Mouse (Mus musculus): ENCODE results near the gene Golga2. TPM values are rescaled to one million over a fixed set of nuclear protein-coding genes. Genes with fewer than 3 reads are reported as not detected.

Gene Golga2
- polyA plus RNA-seq, 1 experiment from 2014 or later = 24.6 TPM

DNA sequence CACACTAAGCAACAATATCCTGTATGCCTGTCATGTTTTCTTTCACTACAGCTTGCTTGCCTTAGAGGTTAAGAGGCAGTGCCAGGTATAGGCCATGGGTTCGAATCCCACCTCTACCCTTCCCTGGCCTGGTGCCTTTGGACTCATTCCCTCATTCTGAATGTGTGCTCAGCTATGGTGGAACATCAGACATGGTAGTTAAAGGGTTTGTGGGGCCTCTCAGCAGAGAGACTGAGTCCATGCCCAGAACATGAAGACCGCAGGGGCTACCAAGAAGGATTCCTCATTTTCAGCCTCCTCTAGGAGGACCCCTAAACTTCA, 56.1 kb downstream of the Golga2 start:
- Histone ChIP-seq H3K27ac (ENCODE audit: low read length) (no peak overlapping the region; the same call in 1 of the 2 replicates), H3K36me3 (ENCODE audit: control insufficient read depth, insufficient read depth, low read length) (no peaks in the 10 kb centered on the region), H3K27me3 (ENCODE audit: control insufficient read depth, insufficient read depth, low read length) (no peaks in the 10 kb centered on the region), H3K4me1 (ENCODE audit: control insufficient read depth, insufficient read depth, low read length) (peaks cover 7% of the 10 kb centered on the region; the same call in 1 of the 2 replicates), H3K4me2 (ENCODE audit: low read depth, low read length) (no peak overlapping the region), H3K4me3 (replicated peaks; ENCODE audit: low read length) (no peak overlapping the region), H3K9ac (ENCODE audit: low read length) (no peak overlapping the region), H3K9me3 (replicated peaks; ENCODE audit: control insufficient read depth, low read length) (no peaks in the 10 kb centered on the region)
- 94% methylated on average over 2 of the region's 2 CpGs for WGBS
- no peak for ATAC-seq (ENCODE audit: insufficient read depth, low FRiP score)

DNA sequence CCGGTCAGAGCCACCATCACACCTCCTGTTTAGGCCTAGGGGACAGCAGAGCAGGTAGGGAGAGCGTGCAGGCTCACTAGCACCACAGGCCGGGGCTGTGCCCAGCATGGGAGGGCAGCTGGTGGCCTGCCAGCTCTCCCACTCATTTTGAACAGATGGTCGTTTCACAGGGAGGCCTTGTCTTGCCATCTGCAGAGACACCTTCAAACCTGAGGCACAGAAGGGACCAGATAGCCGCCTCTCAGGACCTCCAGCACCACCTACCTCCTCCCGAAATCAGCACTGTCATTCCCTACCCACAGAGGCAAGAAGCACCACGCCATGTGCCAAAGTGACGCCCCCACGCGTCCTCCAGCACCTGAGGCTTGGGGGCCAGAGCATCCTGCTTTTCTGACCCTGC, 56.9 kb downstream of the Golga2 start:
- no peak overlapping the region for H3K27ac ChIP-seq (ENCODE audit: low read length)
- H3K9ac ChIP-seq (ENCODE audit: low read length) = no peak overlapping the region
- H3K9me3 ChIP-seq (replicated peaks; ENCODE audit: control insufficient read depth, low read length) = no peaks in the 10 kb centered on the region
- no peaks in the 10 kb centered on the region for H3K36me3 ChIP-seq (ENCODE audit: control insufficient read depth, insufficient read depth, low read length)
- H3K4me1 ChIP-seq (ENCODE audit: control insufficient read depth, insufficient read depth, low read length) = peaks cover 7% of the 10 kb centered on the region; the same call in 1 of the 2 replicates
- no peak overlapping the region for H3K4me2 ChIP-seq (ENCODE audit: low read depth, low read length)
- WGBS = 74% methylated on average over 10 of the region's 10 CpGs
- no peak for ATAC-seq (ENCODE audit: insufficient read depth, low FRiP score)
- no peak overlapping the region for H3K4me3 ChIP-seq (replicated peaks; ENCODE audit: low read length)
- no peaks in the 10 kb centered on the region for H3K27me3 ChIP-seq (ENCODE audit: control insufficient read depth, insufficient read depth, low read length)

DNA sequence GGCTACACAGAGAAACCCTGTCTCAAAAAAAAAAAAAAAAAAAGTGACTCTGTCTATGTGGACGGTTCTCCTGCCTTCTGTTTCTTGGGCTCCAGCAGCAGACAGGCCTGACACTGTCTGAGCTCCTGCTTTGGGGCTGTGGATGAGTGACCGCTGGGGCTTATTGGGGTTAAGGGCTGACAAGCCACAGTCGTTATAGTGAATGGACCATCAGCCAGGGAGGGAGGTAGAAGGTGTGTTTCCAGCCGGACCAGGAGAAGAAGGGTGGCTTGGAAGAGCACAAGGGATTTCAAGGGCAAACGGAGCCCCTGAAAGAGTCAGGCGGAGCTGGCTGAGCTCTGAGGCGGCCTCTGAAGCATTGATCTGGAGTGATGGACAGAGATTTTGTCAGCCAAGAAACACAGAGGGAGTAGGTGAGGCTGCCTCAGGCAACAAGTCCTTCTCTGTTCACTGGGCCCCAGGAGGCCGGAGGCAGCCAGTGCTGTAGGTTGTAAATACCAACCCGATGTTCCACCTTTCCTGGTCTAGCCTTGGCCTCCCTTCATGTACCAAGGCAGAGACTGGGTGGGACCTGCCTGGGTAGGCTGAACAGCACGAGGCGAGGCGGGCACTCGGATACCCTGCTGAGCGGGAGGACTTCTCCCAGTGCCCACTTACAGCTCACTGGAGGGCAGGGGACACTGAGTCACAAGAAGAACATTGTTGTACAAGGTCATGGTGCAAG, 57.6 kb downstream of the Golga2 start:
- Histone ChIP-seq H3K27me3 (ENCODE audit: control insufficient read depth, insufficient read depth, low read length) (no peaks in the 10 kb centered on the region), H3K9me3 (replicated peaks; ENCODE audit: control insufficient read depth, low read length) (no peaks in the 10 kb centered on the region), H3K4me3 (replicated peaks; ENCODE audit: low read length) (no peak overlapping the region), H3K27ac (ENCODE audit: low read length) (no peak overlapping the region), H3K9ac (ENCODE audit: low read length) (no peak overlapping the region), H3K4me2 (ENCODE audit: low read depth, low read length) (no peak overlapping the region), H3K36me3 (ENCODE audit: control insufficient read depth, insufficient read depth, low read length) (no peaks in the 10 kb centered on the region), H3K4me1 (ENCODE audit: control insufficient read depth, insufficient read depth, low read length) (peaks cover 7% of the 10 kb centered on the region; the same call in 1 of the 2 replicates)
- WGBS = 70% methylated on average over 14 of the region's 14 CpGs
- ATAC-seq (ENCODE audit: insufficient read depth, low FRiP score) = no peak

DNA sequence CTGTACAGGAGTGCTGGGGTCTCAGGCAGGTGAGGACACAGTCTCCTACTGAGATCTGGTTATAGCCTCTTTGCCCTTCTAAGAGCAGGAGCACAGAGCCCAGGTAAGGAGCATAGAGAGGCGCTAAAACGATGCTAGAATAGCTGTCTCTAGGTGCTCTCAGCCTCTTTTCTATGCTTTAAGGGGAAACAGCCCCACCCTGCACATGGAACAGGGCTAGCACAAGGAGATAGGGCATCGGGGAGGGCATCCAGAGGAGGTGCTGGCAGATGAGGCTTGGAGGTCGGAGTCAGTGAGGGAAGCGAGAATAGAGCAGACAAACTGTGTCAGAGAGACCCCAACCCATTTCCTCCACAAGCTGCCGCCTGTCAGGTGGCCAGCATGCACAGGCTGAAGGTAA, 59.8 kb downstream of the Golga2 start:
- ATAC-seq (ENCODE audit: insufficient read depth, low FRiP score) = no peak
- Histone ChIP-seq H3K36me3 (ENCODE audit: control insufficient read depth, insufficient read depth, low read length) (no peaks in the 10 kb centered on the region), H3K4me3 (replicated peaks; ENCODE audit: low read length) (no peak overlapping the region), H3K27me3 (ENCODE audit: control insufficient read depth, insufficient read depth, low read length) (no peaks in the 10 kb centered on the region), H3K9ac (ENCODE audit: low read length) (no peak overlapping the region), H3K27ac (ENCODE audit: low read length) (no peak overlapping the region), H3K9me3 (replicated peaks; ENCODE audit: control insufficient read depth, low read length) (no peaks in the 10 kb centered on the region), H3K4me1 (ENCODE audit: control insufficient read depth, insufficient read depth, low read length) (peaks cover 17% of the 10 kb centered on the region), H3K4me2 (ENCODE audit: low read depth, low read length) (no peak overlapping the region)
- 71% methylated on average over 6 of the region's 6 CpGs for WGBS

DNA sequence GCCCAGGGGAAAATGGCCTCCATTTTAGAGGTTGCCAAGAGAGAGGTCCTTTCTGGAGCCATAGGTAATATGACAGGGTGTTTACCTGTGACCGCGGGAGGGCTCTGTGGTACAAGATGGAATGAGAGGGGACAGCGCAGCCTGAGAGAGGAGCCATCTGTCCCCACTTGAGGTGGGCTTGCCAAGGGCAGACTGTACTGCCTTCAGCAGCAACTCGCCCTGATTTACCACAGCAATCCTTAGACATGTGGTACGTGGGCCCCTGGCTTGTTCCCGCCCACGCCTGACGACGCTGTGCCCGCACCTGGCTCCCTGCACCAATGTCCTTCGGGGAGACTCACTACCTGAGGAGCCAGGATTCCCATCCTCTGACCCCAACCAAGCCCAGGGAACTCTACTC, 61.1 kb downstream of the Golga2 start:
- Histone ChIP-seq H3K4me2 (ENCODE audit: low read depth, low read length) (no peak overlapping the region), H3K4me3 (replicated peaks; ENCODE audit: low read length) (no peak overlapping the region), H3K36me3 (ENCODE audit: control insufficient read depth, insufficient read depth, low read length) (no peaks in the 10 kb centered on the region), H3K27ac (ENCODE audit: low read length) (no peak overlapping the region), H3K9me3 (replicated peaks; ENCODE audit: control insufficient read depth, low read length) (no peaks in the 10 kb centered on the region), H3K4me1 (ENCODE audit: control insufficient read depth, insufficient read depth, low read length) (peaks cover 11% of the 10 kb centered on the region), H3K9ac (ENCODE audit: low read length) (no peak overlapping the region), H3K27me3 (ENCODE audit: control insufficient read depth, insufficient read depth, low read length) (no peaks in the 10 kb centered on the region)
- ATAC-seq (ENCODE audit: insufficient read depth, low FRiP score) = no peak
- WGBS = 73% methylated on average over 11 of the region's 11 CpGs

DNA sequence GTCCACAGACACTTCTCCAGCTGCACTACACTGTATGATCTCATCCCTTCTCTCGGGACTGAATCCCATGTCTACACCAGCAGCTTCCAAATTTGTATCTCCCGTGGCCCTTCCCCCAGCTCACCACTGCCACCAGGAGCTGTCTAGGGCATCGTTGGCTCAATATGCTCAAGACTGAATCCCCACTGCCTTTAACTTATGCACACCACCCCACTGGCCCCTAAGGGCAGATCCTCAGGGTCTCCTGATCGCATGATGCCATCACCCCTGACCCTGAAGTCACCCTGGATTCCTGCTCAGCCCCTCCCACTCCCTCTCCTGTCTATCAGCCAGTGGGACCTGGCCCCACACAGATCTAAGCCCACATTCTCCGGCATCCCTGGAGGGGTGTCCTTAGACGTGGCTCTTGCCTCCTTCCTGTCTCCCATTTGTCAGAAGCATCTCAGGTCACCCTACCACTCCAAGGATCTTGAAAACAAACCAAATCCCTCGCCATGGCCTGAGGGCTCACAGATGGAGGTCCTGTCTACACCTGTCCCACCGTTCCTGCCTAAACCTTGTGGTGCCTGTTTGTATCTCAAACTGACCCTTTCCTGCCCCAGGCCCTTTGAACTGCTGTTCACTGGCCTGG, 62.6 kb downstream of the Golga2 start:
- ATAC-seq (ENCODE audit: insufficient read depth, low FRiP score) = no peak

DNA sequence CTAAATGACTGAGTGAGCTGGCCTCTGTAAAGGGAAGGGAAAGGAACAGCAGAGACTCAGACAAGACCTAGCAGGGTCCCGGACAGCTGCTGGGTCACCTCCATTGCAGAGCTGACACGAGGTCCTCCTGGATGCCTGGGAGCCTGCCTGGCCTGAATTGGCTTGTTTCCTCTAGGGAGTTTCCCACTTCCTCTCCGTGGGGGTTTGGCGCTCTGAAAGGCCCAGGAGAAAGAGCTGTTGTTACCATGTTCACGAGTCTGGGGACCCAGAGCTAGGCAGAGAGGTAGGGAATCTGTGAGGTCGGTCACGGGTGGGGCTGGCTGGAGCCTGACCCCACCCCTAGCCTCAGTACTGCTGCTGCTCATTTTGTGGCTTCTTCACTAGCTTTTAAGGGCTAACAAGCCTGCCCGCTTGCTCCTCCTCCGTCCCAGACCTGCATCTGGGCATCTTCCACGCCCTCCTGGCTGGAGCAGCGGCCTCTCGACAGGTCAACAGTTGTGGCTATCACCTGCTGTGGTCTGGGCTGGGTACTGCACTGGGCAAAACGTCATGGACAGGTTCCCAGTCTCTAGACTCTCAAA, 63.4 kb downstream of the Golga2 start:
- Histone ChIP-seq H3K36me3 (ENCODE audit: control insufficient read depth, insufficient read depth, low read length) (no peaks in the 10 kb centered on the region), H3K27me3 (ENCODE audit: control insufficient read depth, insufficient read depth, low read length) (no peaks in the 10 kb centered on the region), H3K9me3 (replicated peaks; ENCODE audit: control insufficient read depth, low read length) (no peaks in the 10 kb centered on the region), H3K4me1 (ENCODE audit: control insufficient read depth, insufficient read depth, low read length) (peaks cover 11% of the 10 kb centered on the region), H3K9ac (ENCODE audit: low read length) (no peak overlapping the region), H3K4me2 (ENCODE audit: low read depth, low read length) (no peak overlapping the region), H3K27ac (ENCODE audit: low read length) (no peak overlapping the region), H3K4me3 (replicated peaks; ENCODE audit: low read length) (no peak overlapping the region)
- 49% methylated on average over 13 of the region's 13 CpGs for WGBS
- ATAC-seq (ENCODE audit: insufficient read depth, low FRiP score) = no peak

More for the DNA sequence above, 62.6 kb downstream of the Golga2 start:
- no peak overlapping the region for H3K27ac ChIP-seq (ENCODE audit: low read length)
- peaks cover 11% of the 10 kb centered on the region for H3K4me1 ChIP-seq (ENCODE audit: control insufficient read depth, insufficient read depth, low read length)
- H3K4me2 ChIP-seq (ENCODE audit: low read depth, low read length) = no peak overlapping the region
- no peak overlapping the region for H3K9ac ChIP-seq (ENCODE audit: low read length)
- H3K27me3 ChIP-seq (ENCODE audit: control insufficient read depth, insufficient read depth, low read length) = no peaks in the 10 kb centered on the region
- no peak overlapping the region for H3K4me3 ChIP-seq (replicated peaks; ENCODE audit: low read length)
- 54% methylated on average over 8 of the region's 8 CpGs for WGBS
- no peaks in the 10 kb centered on the region for H3K36me3 ChIP-seq (ENCODE audit: control insufficient read depth, insufficient read depth, low read length)
- H3K9me3 ChIP-seq (replicated peaks; ENCODE audit: control insufficient read depth, low read length) = no peaks in the 10 kb centered on the region

DNA sequence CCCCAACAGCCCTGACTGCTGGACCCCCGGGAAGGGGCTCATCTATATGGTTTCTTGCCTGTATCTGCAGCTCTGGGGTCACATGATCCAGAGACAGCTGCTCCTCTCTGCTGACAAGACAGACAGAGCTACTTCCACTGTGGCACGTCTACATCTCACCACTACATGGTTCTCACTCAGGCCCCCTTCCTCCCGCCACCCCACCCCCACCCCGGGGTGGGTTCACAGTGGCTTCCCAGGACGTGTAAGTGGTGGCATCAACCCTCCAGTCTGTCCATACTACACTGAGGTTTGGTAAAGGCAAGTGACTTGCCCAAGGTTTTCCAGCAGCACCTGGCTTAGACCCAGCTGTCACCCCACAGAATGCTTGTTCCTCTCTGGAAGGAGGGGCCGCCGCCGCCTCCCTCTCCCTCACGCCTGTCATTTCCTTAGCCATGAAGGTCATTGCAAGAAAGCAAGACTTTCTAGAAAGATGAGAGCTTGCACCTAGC, 64.3 kb downstream of the Golga2 start:
- Histone ChIP-seq H3K4me1 (ENCODE audit: control insufficient read depth, insufficient read depth, low read length) (peaks cover 11% of the 10 kb centered on the region), H3K27me3 (ENCODE audit: control insufficient read depth, insufficient read depth, low read length) (no peaks in the 10 kb centered on the region), H3K36me3 (ENCODE audit: control insufficient read depth, insufficient read depth, low read length) (no peaks in the 10 kb centered on the region), H3K9ac (ENCODE audit: low read length) (peak overlapping the region; percentile 84; the same call in 1 of the 2 replicates), H3K4me3 (replicated peaks; ENCODE audit: low read length) (peak overlapping the region; percentile 72), H3K27ac (ENCODE audit: low read length) (0 out of 2 replicates have a peak overlapping the region, but pooled peaks have one; percentile 10), H3K4me2 (ENCODE audit: low read depth, low read length) (peak overlapping the region; percentile 93), H3K9me3 (replicated peaks; ENCODE audit: control insufficient read depth, low read length) (no peaks in the 10 kb centered on the region)
- no peak for ATAC-seq (ENCODE audit: insufficient read depth, low FRiP score)
- 54% methylated on average over 9 of the region's 9 CpGs for WGBS

Measured in stomach, embryonic 16.5 days (tissue).